Mouse (Mus musculus) spleen, postnatal 0 days (tissue): ENCODE measurements around the gene Rmdn2. TPM values are rescaled to one million over a fixed set of nuclear protein-coding genes. Genes with fewer than 3 reads are reported as not detected.

ENCODE experiments used
- polyA plus RNA-seq: library from polyadenylated mRNA; unstranded; fragments of >200 nt; fragmentation: Nextera tagmentation; extraction: Ambion mirVana; gene quantifications from 2 replicates; pipeline ENCODE4 v1.2.1, GENCODE M21; 2015

Gene Rmdn2
- polyA plus RNA-seq: 2.7 and 4.3 TPM in 2 replicates

GRCm38 (mm10) chr17:79611545-79611944 lies at the start of gene Rmdn2:
Gene Rmdn2, plus strand, starts transcription at chr17:79611863.

GRCm38 (mm10) chr17:79714931-79715637 lies 103.4 kb downstream of the Rmdn2 start, which contains the start of gene Cyp1b1:
Gene Cyp1b1, minus strand, starts transcription at chr17:79715061.

Other genes with a start within 250 kb of the Rmdn2 start
- 0.36 and 0.55 TPM in 2 replicates for gene Cyp1b1, start 103.2 kb downstream of the Rmdn2 start, polyA plus RNA-seq